Mouse (Mus musculus) B cell, adult 2 months (primary cell): ENCODE results near the gene Vps37d.
"Not testable (repeated sequence)": the region's sequence is repeated elsewhere in the genome, so short reads cannot be mapped to it uniquely, and the experiment has no call there.

Experiments used
- DNase-seq, 2 experiments: peaks; one replicate each; pipeline ENCODE4 v3.0.0; 2022

The Vps37d gene

GRCm38 (mm10) chr5:135073349-135074150 is 4.5 kb downstream of the Vps37d start:
- DNase-seq, result no peak

- DNase-seq, result no peak
Observed at GRCm38 (mm10) chr5:135072720-135073119, 5.3 kb downstream of the Vps37d start.

- DNase-seq, result no peak
Observed at GRCm38 (mm10) chr5:135072061-135072460, 6.0 kb downstream of the Vps37d start.

GRCm38 (mm10) chr5:135070448-135070847 is 7.6 kb downstream of the Vps37d start:
- DNase-seq, result no peak

- no peak for DNase-seq
Observed at GRCm38 (mm10) chr5:135066008-135066407, 12.1 kb downstream of the Vps37d start.

GRCm38 (mm10) chr5:135064909-135065446 is 13.1 kb downstream of the Vps37d start, which contains the start of gene Bud23:
Gene Bud23, minus strand, starts transcription at chr5:135064959.
- not testable (repeated sequence) for DNase-seq

GRCm38 (mm10) chr5:135064382-135064766 is 13.7 kb downstream of the Vps37d start:
- no peak for DNase-seq

GRCm38 (mm10) chr5:135063629-135064381 is 14.3 kb downstream of the Vps37d start, which contains the start of gene Dnajc30:
Gene Dnajc30, plus strand, starts transcription at chr5:135064202.
- peak; percentile 96 to 97 for DNase-seq

GRCm38 (mm10) chr5:135053356-135053755 is 24.7 kb downstream of the Vps37d start:
- no peak for DNase-seq

- not testable (repeated sequence) for DNase-seq
Observed at GRCm38 (mm10) chr5:135049268-135049667, 28.8 kb downstream of the Vps37d start.

- no peak for DNase-seq
Observed at GRCm38 (mm10) chr5:135048539-135048938, 29.5 kb downstream of the Vps37d start.

- DNase-seq, result no peak
Observed at GRCm38 (mm10) chr5:135044575-135044974, 33.5 kb downstream of the Vps37d start.

GRCm38 (mm10) chr5:135042105-135042788 is 35.8 kb downstream of the Vps37d start:
- no peak for DNase-seq

GRCm38 (mm10) chr5:135040777-135041176 is 37.3 kb downstream of the Vps37d start:
- no peak for DNase-seq

GRCm38 (mm10) chr5:135040059-135040458 is 38.0 kb downstream of the Vps37d start:
- no peak for DNase-seq

- DNase-seq, result no peak
Observed at GRCm38 (mm10) chr5:135039541-135039940, 38.5 kb downstream of the Vps37d start.

- DNase-seq, result no peak
Observed at GRCm38 (mm10) chr5:135037946-135038345, 40.1 kb downstream of the Vps37d start.

GRCm38 (mm10) chr5:135035608-135036359 is 42.3 kb downstream of the Vps37d start:
- no peak for DNase-seq

GRCm38 (mm10) chr5:135034593-135034992 is 43.5 kb downstream of the Vps37d start:
- DNase-seq, result peak; percentile 31 to 34

- DNase-seq, result no peak
Observed at GRCm38 (mm10) chr5:135032581-135032980, 45.5 kb downstream of the Vps37d start.

- no peak for DNase-seq
Observed at GRCm38 (mm10) chr5:135029007-135029854, 48.8 kb downstream of the Vps37d start.
